Mouse (Mus musculus) embryo, embryonic 9.5 days (tissue): Measurements from ENCODE around the gene C1qtnf12.

ENCODE experiments used
- DNase-seq: peaks from one replicate; pipeline ENCODE4 v3.0.0-alpha.2; 2017; ENCODE audit errors: extremely low spot score

Gene C1qtnf12

GRCm38 (mm10) chr4:155993606-155994005, 31.5 kb downstream of the C1qtnf12 start:
- no peak for DNase-seq

GRCm38 (mm10) chr4:156004109-156004508, 42.0 kb downstream of the C1qtnf12 start:
- no peak for DNase-seq

- no peak for DNase-seq
Measured at GRCm38 (mm10) chr4:156008369-156008768, 46.3 kb downstream of the C1qtnf12 start.

GRCm38 (mm10) chr4:156013637-156014036, 51.5 kb downstream of the C1qtnf12 start, which contains the start of gene Tnfrsf4:
Gene Tnfrsf4 (plus strand): TSS chr4:156013843.
- no peak for DNase-seq

- no peak for DNase-seq
Measured at GRCm38 (mm10) chr4:156014436-156014835, 52.3 kb downstream of the C1qtnf12 start.
